Mouse (Mus musculus): ENCODE data around the gene Mpv17. TPM values are rescaled to one million over a fixed set of nuclear protein-coding genes. Genes with fewer than 3 reads are reported as not detected.

Mpv17 gene
- polyA plus RNA-seq, 1 experiment from 2014 or later: 57.1 TPM

GRCm38 (mm10) chr5:31195671-31196070 is 41.6 kb upstream of the Mpv17 start:
- Histone ChIP-seq H3K4me2 (no peak overlapping the region), H3K4me1 (peaks cover 32% of the 10 kb centered on the region), H3K27ac (no peak overlapping the region), H3K4me3 (no peak overlapping the region), H3K9ac (no peak overlapping the region), H3K9me3 (replicated peaks) (peaks cover 5% of the 10 kb centered on the region), H3K27me3 (no peaks in the 10 kb centered on the region), H3K36me3 (ENCODE audit: poor library complexity, severe bottlenecking) (peaks cover 72% of the 10 kb centered on the region)
- 92% methylated on average over 4 of the region's 4 CpGs for WGBS
- no peak for ATAC-seq

GRCm38 (mm10) chr5:31194486-31195485 is 40.7 kb upstream of the Mpv17 start:
- peaks cover 72% of the 10 kb centered on the region for H3K36me3 ChIP-seq (ENCODE audit: poor library complexity, severe bottlenecking)
- peak overlapping the region; percentile 95; the same call in 1 of the 2 replicates for H3K4me2 ChIP-seq
- H3K27ac ChIP-seq: no peak overlapping the region
- H3K9ac ChIP-seq: no peak overlapping the region
- no peaks in the 10 kb centered on the region for H3K9me3 ChIP-seq (replicated peaks)
- WGBS: 92% methylated on average over 16 of the region's 16 CpGs
- no peak for ATAC-seq
- peaks cover 24% of the 10 kb centered on the region for H3K4me1 ChIP-seq
- H3K4me3 ChIP-seq: peak overlapping the region; percentile 83; the same call in 1 of the 2 replicates
- no peaks in the 10 kb centered on the region for H3K27me3 ChIP-seq

GRCm38 (mm10) chr5:31193631-31194281 is 39.7 kb upstream of the Mpv17 start:
- H3K4me1 ChIP-seq: peaks cover 24% of the 10 kb centered on the region
- peak overlapping the region; percentile 90 for H3K9ac ChIP-seq
- H3K4me3 ChIP-seq: peak overlapping the region; percentile 83
- no peak for ATAC-seq
- H3K27ac ChIP-seq: peak overlapping the region; percentile 63
- no peaks in the 10 kb centered on the region for H3K27me3 ChIP-seq
- H3K9me3 ChIP-seq (replicated peaks): no peaks in the 10 kb centered on the region
- H3K4me2 ChIP-seq: peak overlapping the region; percentile 95
- WGBS: 14% methylated on average over 25 of the region's 25 CpGs
- peaks cover 72% of the 10 kb centered on the region for H3K36me3 ChIP-seq (ENCODE audit: poor library complexity, severe bottlenecking)

- H3K36me3 ChIP-seq (ENCODE audit: poor library complexity, severe bottlenecking): peaks cover 72% of the 10 kb centered on the region
- H3K4me2 ChIP-seq: peak within 1 kb of the TSS; percentile 95
- no peaks in the 10 kb centered on the region for H3K27me3 ChIP-seq
- peak within 1 kb of the TSS; percentile 83 for H3K4me3 ChIP-seq
- ATAC-seq: peak; percentile 97
- WGBS: under 1% methylated on average over 48 of the region's 48 CpGs
- H3K9ac ChIP-seq: peak within 1 kb of the TSS; percentile 90
- no peaks in the 10 kb centered on the region for H3K9me3 ChIP-seq (replicated peaks)
- H3K4me1 ChIP-seq: peaks cover 24% of the 10 kb centered on the region
- peak within 1 kb of the TSS; percentile 73 for H3K27ac ChIP-seq
These were observed 39.0 kb upstream of the Mpv17 start, which contains the start of the genes Snx17 and Eif2b4 for GRCm38 (mm10) chr5:31192939-31193630. Gene Snx17 (plus strand): TSS chr5:31193227. Gene Eif2b4 (minus strand): TSS chr5:31193430.

- no peak; the same call in 1 of the 2 replicates for ATAC-seq
- WGBS: 18% methylated on average over 37 of the region's 42 CpGs
- Histone ChIP-seq H3K36me3 (ENCODE audit: poor library complexity, severe bottlenecking) (peaks cover 72% of the 10 kb centered on the region), H3K9ac (peak overlapping the region; percentile 90), H3K27me3 (no peaks in the 10 kb centered on the region), H3K4me1 (peaks cover 24% of the 10 kb centered on the region), H3K27ac (peak overlapping the region; percentile 73), H3K4me2 (peak overlapping the region; percentile 95), H3K4me3 (peak overlapping the region; percentile 83), H3K9me3 (replicated peaks) (no peaks in the 10 kb centered on the region)
These were observed 38.2 kb upstream of the Mpv17 start for GRCm38 (mm10) chr5:31192045-31192938.

- H3K27me3 ChIP-seq: no peaks in the 10 kb centered on the region
- no peak overlapping the region for H3K27ac ChIP-seq
- H3K4me3 ChIP-seq: no peak overlapping the region
- no peak for ATAC-seq
- no peaks in the 10 kb centered on the region for H3K9me3 ChIP-seq (replicated peaks)
- peaks cover 24% of the 10 kb centered on the region for H3K4me1 ChIP-seq
- no peak overlapping the region for H3K9ac ChIP-seq
- peaks cover 58% of the 10 kb centered on the region for H3K36me3 ChIP-seq (ENCODE audit: poor library complexity, severe bottlenecking)
- 89% methylated on average over 9 of the region's 9 CpGs for WGBS
- H3K4me2 ChIP-seq: no peak overlapping the region
These were observed 36.1 kb upstream of the Mpv17 start for GRCm38 (mm10) chr5:31190201-31190600.

GRCm38 (mm10) chr5:31188223-31188840 is 34.3 kb upstream of the Mpv17 start:
- no peak overlapping the region for H3K4me2 ChIP-seq
- H3K27me3 ChIP-seq: no peaks in the 10 kb centered on the region
- H3K9ac ChIP-seq: no peak overlapping the region
- no peaks in the 10 kb centered on the region for H3K9me3 ChIP-seq (replicated peaks)
- peaks cover 49% of the 10 kb centered on the region for H3K36me3 ChIP-seq (ENCODE audit: poor library complexity, severe bottlenecking)
- no peak for ATAC-seq
- H3K27ac ChIP-seq: no peak overlapping the region
- peaks cover 13% of the 10 kb centered on the region for H3K4me1 ChIP-seq
- WGBS: 74% methylated on average over 4 of the region's 4 CpGs
- H3K4me3 ChIP-seq: no peak overlapping the region

GRCm38 (mm10) chr5:31183678-31184077 is 29.6 kb upstream of the Mpv17 start:
- 64% methylated on average over 4 of the region's 4 CpGs for WGBS
- ATAC-seq: no peak

GRCm38 (mm10) chr5:31181183-31181770 is 27.2 kb upstream of the Mpv17 start:
- Histone ChIP-seq H3K27me3 (no peaks in the 10 kb centered on the region), H3K36me3 (ENCODE audit: poor library complexity, severe bottlenecking) (0 out of 2 replicates have a peak, but pooled peaks cover 6% of the 10 kb centered on the region), H3K9ac (no peak overlapping the region), H3K9me3 (replicated peaks) (no peaks in the 10 kb centered on the region), H3K4me1 (peaks cover 30% of the 10 kb centered on the region), H3K27ac (no peak overlapping the region), H3K4me2 (no peak overlapping the region), H3K4me3 (no peak overlapping the region)
- 93% methylated on average over 9 of the region's 9 CpGs for WGBS
- no peak for ATAC-seq

More at GRCm38 (mm10) chr5:31183678-31184077, 29.6 kb upstream of the Mpv17 start:
- Histone ChIP-seq H3K27me3 (no peaks in the 10 kb centered on the region), H3K4me2 (no peak overlapping the region), H3K4me3 (no peak overlapping the region), H3K4me1 (peaks cover 11% of the 10 kb centered on the region), H3K36me3 (ENCODE audit: poor library complexity, severe bottlenecking) (peaks cover 21% of the 10 kb centered on the region), H3K27ac (no peak overlapping the region), H3K9me3 (replicated peaks) (no peaks in the 10 kb centered on the region), H3K9ac (no peak overlapping the region)

Data from forebrain, embryonic 13.5 days (tissue).